Mouse (Mus musculus): Measurements from ENCODE around the gene Arid5b.
A peak's percentile ranks its signal among the peaks of the same experiment; 100 is the strongest.

DNA sequence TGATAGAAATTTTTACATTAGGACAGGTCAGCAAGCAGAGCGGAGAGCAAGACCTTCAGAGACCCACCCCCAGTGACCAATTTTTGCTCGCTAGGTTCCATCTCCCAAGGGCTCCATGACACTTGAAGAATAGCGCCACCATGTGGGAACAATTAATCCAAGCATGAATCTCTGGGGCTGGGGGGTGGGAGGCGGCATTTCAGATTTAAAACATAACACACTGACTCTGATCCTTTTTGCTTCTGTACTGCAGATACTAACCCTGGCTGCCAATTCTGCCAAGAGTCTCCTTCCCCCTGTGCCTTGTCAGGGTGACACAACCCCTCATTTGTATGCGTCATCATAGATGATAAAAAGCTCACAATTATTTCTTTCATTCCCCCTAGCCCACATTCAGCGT lies 122.4 kb downstream of the Arid5b start:
- TF ChIP-seq CTCF (conservative IDR thresholded peaks at IDR 0.05; ENCODE audit: low read length) (peak; percentile 48), NANOG (IDR thresholded peaks at IDR 0.05; ENCODE audit: borderline replicate concordance, low read length) (no peak), POU5F1 (IDR thresholded peaks at IDR 0.05; ENCODE audit: borderline replicate concordance, low read length) (no peak)

Measured in E14TG2a.4 (cell line).